In genomic region chr19:46338942-46339286, GRCm38 (mm10) we compare ENCODE assay signal across 8 mouse cellular contexts. TPM values are rescaled to one million over a fixed set of nuclear protein-coding genes. Genes with fewer than 3 reads are reported as not detected.
DNase-seq lines count a peak whose midpoint lies in the region; ATAC-seq lines count a peak whose summit lies in the region.

No protein-coding gene starts in this region.

- H3K27ac ChIP-seq in lung, embryonic 15.5 days = peak overlapping the region; percentile 41
- peak overlapping the region; percentile 78 for H3K27ac ChIP-seq in limb, embryonic 15.5 days
- peak overlapping the region; percentile 33 for H3K27ac ChIP-seq in stomach, embryonic 15.5 days

- 0 out of 2 replicates have a peak overlapping the region, but pooled peaks have one; percentile 22 for H3K9ac ChIP-seq in lung, embryonic 15.5 days
- no peak overlapping the region for H3K9ac ChIP-seq in limb, embryonic 15.5 days
- H3K9ac ChIP-seq in stomach, embryonic 15.5 days = no peak overlapping the region

- peak; percentile 17; the same call in 1 of the 2 replicates for ATAC-seq in lung, embryonic 15.5 days (ENCODE audit: borderline replicate concordance, extremely low read depth, low FRiP score, low TSS enrichment)
- ATAC-seq in limb, embryonic 15.5 days (ENCODE audit: insufficient number of reproducible peaks, low FRiP score, low TSS enrichment, low read depth) = no peak
- no peak; the same call in 1 of the 2 replicates for ATAC-seq in stomach, embryonic 15.5 days (ENCODE audit: insufficient read depth, low FRiP score, low read depth)

- no peak for DNase-seq in lung, postnatal 4 days
- DNase-seq in spleen, postnatal 10 days (ENCODE audit: low spot score in 2 of 2) = no peak
- DNase-seq in adrenal gland, postnatal 14 days = no peak
- no peak for DNase-seq in right cerebral cortex, adult 2 months (ENCODE audit: low spot score in 2 of 2)

- no peaks in the 10 kb centered on the region for H3K9me3 ChIP-seq in lung, embryonic 15.5 days
- H3K9me3 ChIP-seq in erythroblast, embryonic 14.5 days (ENCODE audit: control insufficient read depth, low read length) = no peaks in the 10 kb centered on the region
- H3K9me3 ChIP-seq in limb, embryonic 15.5 days = no peaks in the 10 kb centered on the region
- no peaks in the 10 kb centered on the region for H3K9me3 ChIP-seq in stomach, embryonic 15.5 days

- no peaks in the 10 kb centered on the region for H3K36me3 ChIP-seq in lung, embryonic 15.5 days
- H3K36me3 ChIP-seq in erythroblast, embryonic 14.5 days (ENCODE audit: control insufficient read depth) = peaks cover 7% of the 10 kb centered on the region
- no peaks in the 10 kb centered on the region for H3K36me3 ChIP-seq in limb, embryonic 15.5 days
- H3K36me3 ChIP-seq in stomach, embryonic 15.5 days = no peaks in the 10 kb centered on the region

- peak overlapping the region; percentile 85 for H3K4me3 ChIP-seq in lung, embryonic 15.5 days
- H3K4me3 ChIP-seq in erythroblast, embryonic 14.5 days (replicated peaks) = peak overlapping the region; percentile 71
- H3K4me3 ChIP-seq in limb, embryonic 15.5 days = peak overlapping the region; percentile 74
- H3K4me3 ChIP-seq in stomach, embryonic 15.5 days (replicated peaks) = peak overlapping the region; percentile 84

- peak overlapping the region; percentile 47 for H3K4me2 ChIP-seq in lung, embryonic 15.5 days
- H3K4me2 ChIP-seq in limb, embryonic 15.5 days = peak overlapping the region; percentile 73
- peak overlapping the region; percentile 75 for H3K4me2 ChIP-seq in stomach, embryonic 15.5 days

- peaks cover 3% of the 10 kb centered on the region; the same call in 1 of the 2 replicates for H3K27me3 ChIP-seq in lung, embryonic 15.5 days
- peaks cover 7% of the 10 kb centered on the region for H3K27me3 ChIP-seq in erythroblast, embryonic 14.5 days (ENCODE audit: control insufficient read depth)
- H3K27me3 ChIP-seq in limb, embryonic 15.5 days = 0 out of 2 replicates have a peak, but pooled peaks cover 5% of the 10 kb centered on the region
- no peaks in the 10 kb centered on the region for H3K27me3 ChIP-seq in stomach, embryonic 15.5 days (replicated peaks)

- 45% methylated on average over 6 of the region's 6 CpGs for WGBS in lung, embryonic 15.5 days
- WGBS in limb, embryonic 15.5 days = 51% methylated on average over 6 of the region's 6 CpGs
- WGBS in stomach, embryonic 15.5 days = 51% methylated on average over 6 of the region's 6 CpGs

- H3K4me1 ChIP-seq in lung, embryonic 15.5 days = peaks cover 23% of the 10 kb centered on the region
- H3K4me1 ChIP-seq in erythroblast, embryonic 14.5 days (ENCODE audit: control insufficient read depth) = peaks cover 41% of the 10 kb centered on the region
- H3K4me1 ChIP-seq in limb, embryonic 15.5 days = peaks cover 25% of the 10 kb centered on the region
- H3K4me1 ChIP-seq in stomach, embryonic 15.5 days = peaks cover 10% of the 10 kb centered on the region

RNA-seq across cellular contexts. Expression of gene Cuedc2, which starts 0.4 kb away (rescaled TPM):
- 146 and 154 TPM in 2 replicates for polyA plus RNA-seq in lung, embryonic 15.5 days (2015; fragmentation: Nextera tagmentation; extraction: Ambion mirVana)
- 15.7 and 17.4 TPM in 2 replicates for polyA plus RNA-seq in erythroblast, embryonic 14.5 days (2012)
- 150 and 176 TPM in 2 replicates for polyA plus RNA-seq in limb, embryonic 15.5 days (2015; fragmentation: Nextera tagmentation; extraction: Ambion mirVana)
- polyA plus RNA-seq in stomach, embryonic 15.5 days (2015; fragmentation: Nextera tagmentation; extraction: Ambion mirVana) = 134 and 137 TPM in 2 replicates
- total RNA-seq in adrenal gland, postnatal 14 days (2021) = 71.8 and 77.5 TPM in 2 replicates

RNA-seq across cellular contexts. Expression of gene Mfsd13a, which starts 2.0 kb away (rescaled TPM):
- 10.1 and 10.5 TPM in 2 replicates for polyA plus RNA-seq in lung, embryonic 15.5 days (2015; fragmentation: Nextera tagmentation; extraction: Ambion mirVana)
- polyA plus RNA-seq in erythroblast, embryonic 14.5 days (2012) = 0.20 and 0.73 TPM in 2 replicates
- polyA plus RNA-seq in limb, embryonic 15.5 days (2015; fragmentation: Nextera tagmentation; extraction: Ambion mirVana) = 3.1 and 3.6 TPM in 2 replicates
- polyA plus RNA-seq in stomach, embryonic 15.5 days (2015; fragmentation: Nextera tagmentation; extraction: Ambion mirVana) = 11.9 and 12.9 TPM in 2 replicates
- 5.1 and 5.4 TPM in 2 replicates for total RNA-seq in adrenal gland, postnatal 14 days (2021)

RNA-seq across cellular contexts. Expression of gene Fbxl15, which starts 10.9 kb away (rescaled TPM):
- polyA plus RNA-seq in lung, embryonic 15.5 days (2015; fragmentation: Nextera tagmentation; extraction: Ambion mirVana) = 13.3 and 14.2 TPM in 2 replicates
- 10.4 and 12.7 TPM in 2 replicates for polyA plus RNA-seq in erythroblast, embryonic 14.5 days (2012)
- 12.8 and 13.2 TPM in 2 replicates for polyA plus RNA-seq in limb, embryonic 15.5 days (2015; fragmentation: Nextera tagmentation; extraction: Ambion mirVana)
- polyA plus RNA-seq in stomach, embryonic 15.5 days (2015; fragmentation: Nextera tagmentation; extraction: Ambion mirVana) = 16.7 TPM in 2 replicates
- 8.2 and 8.7 TPM in 2 replicates for total RNA-seq in adrenal gland, postnatal 14 days (2021)

RNA-seq across cellular contexts. Expression of gene 2310034G01Rik, which starts 11.2 kb away (rescaled TPM):
- 2.0 and 2.4 TPM in 2 replicates for polyA plus RNA-seq in lung, embryonic 15.5 days (2015; fragmentation: Nextera tagmentation; extraction: Ambion mirVana)
- not detected in 2 replicates for polyA plus RNA-seq in erythroblast, embryonic 14.5 days (2012)
- 1.5 and 2.1 TPM in 2 replicates for polyA plus RNA-seq in limb, embryonic 15.5 days (2015; fragmentation: Nextera tagmentation; extraction: Ambion mirVana)
- 1.4 and 1.5 TPM in 2 replicates for polyA plus RNA-seq in stomach, embryonic 15.5 days (2015; fragmentation: Nextera tagmentation; extraction: Ambion mirVana)
- total RNA-seq in adrenal gland, postnatal 14 days (2021) = 0.38 and 0.74 TPM in 2 replicates

RNA-seq across cellular contexts. Expression of gene Psd, which starts 12.0 kb away (rescaled TPM):
- polyA plus RNA-seq in lung, embryonic 15.5 days (2015; fragmentation: Nextera tagmentation; extraction: Ambion mirVana) = 7.0 and 8.3 TPM in 2 replicates
- 7.6 and 8.3 TPM in 2 replicates for polyA plus RNA-seq in erythroblast, embryonic 14.5 days (2012)
- 5.5 and 5.8 TPM in 2 replicates for polyA plus RNA-seq in limb, embryonic 15.5 days (2015; fragmentation: Nextera tagmentation; extraction: Ambion mirVana)
- 52.9 and 54.7 TPM in 2 replicates for polyA plus RNA-seq in stomach, embryonic 15.5 days (2015; fragmentation: Nextera tagmentation; extraction: Ambion mirVana)
- total RNA-seq in adrenal gland, postnatal 14 days (2021) = 6.0 and 9.3 TPM in 2 replicates
